Mouse (Mus musculus): ENCODE measurements around the gene Apobec1. TPM values are rescaled to one million over a fixed set of nuclear protein-coding genes. Genes with fewer than 3 reads are reported as not detected.
"Not testable (repeated sequence)": the region's sequence is repeated elsewhere in the genome, so short reads cannot be mapped to it uniquely, and the experiment has no call there.

Gene Apobec1
- polyA plus RNA-seq (2015; fragmentation: Nextera tagmentation; extraction: Ambion mirVana) = 4.4 and 4.9 TPM in 2 replicates

DNA sequence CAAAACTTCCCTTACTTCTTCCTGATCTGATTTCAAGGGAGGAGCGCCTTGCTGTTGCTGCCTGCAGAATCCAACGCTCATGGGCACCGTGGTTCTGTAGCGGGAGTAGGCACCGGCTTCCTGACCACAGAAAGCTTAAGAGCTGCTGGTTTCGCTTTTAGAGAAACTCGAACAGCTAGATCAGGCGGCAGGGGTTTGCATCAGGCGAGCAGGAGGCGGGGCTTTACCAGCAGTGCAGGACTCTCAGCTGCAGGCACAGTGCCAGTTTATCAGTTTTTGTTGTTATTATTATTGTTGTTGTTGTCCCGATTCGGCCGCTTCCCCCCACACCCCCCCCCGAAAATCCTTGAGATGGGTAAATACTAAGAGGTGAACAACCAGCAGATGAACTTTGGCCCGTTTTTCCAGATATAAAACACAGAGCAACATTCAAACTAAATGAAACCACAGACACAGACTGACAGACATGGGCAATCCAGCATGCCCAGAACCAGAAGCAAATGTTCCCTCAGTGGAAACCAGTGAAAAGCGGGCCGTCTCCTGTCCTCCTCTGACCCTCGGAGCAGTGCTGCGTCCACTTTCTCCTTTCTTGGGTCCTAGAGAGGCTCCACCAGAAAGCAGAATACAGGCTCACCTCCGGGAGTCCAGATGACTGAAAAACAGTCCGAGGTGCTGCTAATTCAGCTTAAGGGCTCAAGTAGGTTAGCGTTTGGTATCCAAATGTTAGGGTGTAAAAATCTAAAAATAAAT, at the start of gene Apobec1:
TSS of gene Apobec1 (minus strand) at position 203 of the 750 bp plus-strand sequence.
- 7% methylated on average over 22 of the region's 22 CpGs for WGBS
- Histone ChIP-seq H3K9ac (replicated peaks; ENCODE audit: low read depth, low read length) (peak within 1 kb of the TSS; percentile 58), H3K27me3 (replicated peaks; ENCODE audit: control insufficient read depth, insufficient read depth, low read length) (no peaks in the 10 kb centered on the region), H3K27ac (ENCODE audit: low read length) (no peak within 1 kb of the TSS), H3K4me1 (replicated peaks; ENCODE audit: control insufficient read depth, insufficient read depth, low read length) (peaks cover 6% of the 10 kb centered on the region; the same call in 1 of the 2 replicates), H3K36me3 (ENCODE audit: control insufficient read depth, insufficient read depth) (no peaks in the 10 kb centered on the region), H3K4me2 (ENCODE audit: low read length) (peak within 1 kb of the TSS; percentile 60), H3K4me3 (replicated peaks; ENCODE audit: low read length) (peak within 1 kb of the TSS; percentile 43), H3K9me3 (ENCODE audit: control insufficient read depth, low read length) (no peaks in the 10 kb centered on the region)
- ATAC-seq = peak; percentile 77

DNA sequence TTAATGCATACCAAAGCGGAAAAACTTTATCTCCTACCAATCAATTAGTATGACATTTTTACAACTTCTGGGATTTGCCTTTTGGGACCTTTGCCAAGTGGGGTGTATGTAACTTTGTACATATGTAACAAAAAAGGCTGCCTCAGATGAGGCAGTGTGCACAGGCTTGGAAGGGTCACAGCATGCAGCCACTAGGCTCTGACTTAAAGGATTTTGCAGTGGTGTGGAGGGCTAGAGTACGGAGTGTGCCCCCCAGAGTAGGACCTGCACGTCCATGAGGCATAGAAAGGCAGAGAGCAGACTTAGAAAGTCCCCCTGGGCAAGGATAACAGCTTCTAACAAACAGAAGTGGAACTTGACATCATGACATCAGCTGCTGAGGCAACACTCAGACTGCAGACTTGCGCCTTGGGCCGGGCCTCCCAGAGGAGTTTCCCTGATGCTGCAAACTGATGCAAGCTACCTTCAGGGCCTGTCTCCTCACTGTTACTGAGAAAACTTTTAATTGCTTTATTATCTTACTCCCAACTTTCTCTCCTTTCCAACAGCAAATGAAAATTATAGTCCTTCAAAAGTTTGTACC, 48.2 kb upstream of the Apobec1 start:
- ATAC-seq = no peak
- Histone ChIP-seq H3K9ac (replicated peaks; ENCODE audit: low read depth, low read length) (no peak overlapping the region), H3K4me1 (replicated peaks; ENCODE audit: control insufficient read depth, insufficient read depth, low read length) (no peaks in the 10 kb centered on the region), H3K9me3 (ENCODE audit: control insufficient read depth, low read length) (no peaks in the 10 kb centered on the region), H3K27ac (ENCODE audit: low read length) (no peak overlapping the region), H3K27me3 (replicated peaks; ENCODE audit: control insufficient read depth, insufficient read depth, low read length) (no peaks in the 10 kb centered on the region), H3K36me3 (ENCODE audit: control insufficient read depth, insufficient read depth) (no peaks in the 10 kb centered on the region), H3K4me3 (replicated peaks; ENCODE audit: low read length) (no peak overlapping the region), H3K4me2 (ENCODE audit: low read length) (no peak overlapping the region)
- 74% methylated on average over 5 of the region's 5 CpGs for WGBS

DNA sequence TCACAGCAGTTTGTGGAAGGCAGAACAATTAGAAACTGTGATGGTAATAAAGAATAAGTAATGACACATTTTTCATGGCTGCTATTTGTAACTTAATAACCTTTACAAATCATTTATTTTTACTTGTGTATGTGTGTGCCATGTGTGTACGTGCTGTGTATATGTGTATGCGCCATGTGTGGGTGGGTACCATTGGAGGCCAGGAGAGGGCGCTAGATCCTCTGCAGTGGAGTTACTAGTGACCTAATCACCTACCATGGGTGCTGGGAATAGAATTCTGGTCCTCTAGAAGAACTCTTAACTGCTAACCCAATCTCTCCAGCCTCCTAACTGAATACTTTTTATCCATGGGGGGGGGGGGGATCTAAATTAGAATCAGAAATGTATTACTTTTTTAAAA, 47.7 kb upstream of the Apobec1 start:
- Histone ChIP-seq H3K4me2 (ENCODE audit: low read length) (no peak overlapping the region), H3K27ac (ENCODE audit: low read length) (no peak overlapping the region), H3K9ac (replicated peaks; ENCODE audit: low read depth, low read length) (no peak overlapping the region), H3K4me1 (replicated peaks; ENCODE audit: control insufficient read depth, insufficient read depth, low read length) (no peaks in the 10 kb centered on the region), H3K9me3 (ENCODE audit: control insufficient read depth, low read length) (no peaks in the 10 kb centered on the region), H3K4me3 (replicated peaks; ENCODE audit: low read length) (no peak overlapping the region), H3K36me3 (ENCODE audit: control insufficient read depth, insufficient read depth) (no peaks in the 10 kb centered on the region), H3K27me3 (replicated peaks; ENCODE audit: control insufficient read depth, insufficient read depth, low read length) (no peaks in the 10 kb centered on the region)
- no peak for ATAC-seq
- 88% methylated on average over 3 of the region's 3 CpGs for WGBS

- not testable (repeated sequence) for H3K36me3 ChIP-seq (ENCODE audit: control insufficient read depth, insufficient read depth); H3K27me3 ChIP-seq (replicated peaks; ENCODE audit: control insufficient read depth, insufficient read depth, low read length); H3K9ac ChIP-seq (replicated peaks; ENCODE audit: low read depth, low read length); H3K4me1 ChIP-seq (replicated peaks; ENCODE audit: control insufficient read depth, insufficient read depth, low read length); H3K4me2 ChIP-seq (ENCODE audit: low read length); H3K27ac ChIP-seq (ENCODE audit: low read length); H3K9me3 ChIP-seq (ENCODE audit: control insufficient read depth, low read length); H3K4me3 ChIP-seq (replicated peaks; ENCODE audit: low read length); ATAC-seq
- WGBS = 94% methylated on average over 20 of the region's 21 CpGs
Measured at GRCm38 (mm10) chr6:122644196-122644595, 42.0 kb upstream of the Apobec1 start.

- not testable (repeated sequence) for H3K36me3 ChIP-seq (ENCODE audit: control insufficient read depth, insufficient read depth); H3K4me1 ChIP-seq (replicated peaks; ENCODE audit: control insufficient read depth, insufficient read depth, low read length); H3K27ac ChIP-seq (ENCODE audit: low read length); H3K27me3 ChIP-seq (replicated peaks; ENCODE audit: control insufficient read depth, insufficient read depth, low read length); ATAC-seq; H3K4me2 ChIP-seq (ENCODE audit: low read length); H3K9me3 ChIP-seq (ENCODE audit: control insufficient read depth, low read length); H3K4me3 ChIP-seq (replicated peaks; ENCODE audit: low read length); H3K9ac ChIP-seq (replicated peaks; ENCODE audit: low read depth, low read length)
- 92% methylated on average over 4 of the region's 4 CpGs for WGBS
Measured at GRCm38 (mm10) chr6:122637566-122637965, 35.3 kb upstream of the Apobec1 start.

GRCm38 (mm10) chr6:122636666-122637065, 34.4 kb upstream of the Apobec1 start:
- H3K4me3 ChIP-seq (replicated peaks; ENCODE audit: low read length) = no peak overlapping the region
- no peak overlapping the region for H3K27ac ChIP-seq (ENCODE audit: low read length)
- no peak overlapping the region for H3K9ac ChIP-seq (replicated peaks; ENCODE audit: low read depth, low read length)
- no peaks in the 10 kb centered on the region for H3K36me3 ChIP-seq (ENCODE audit: control insufficient read depth, insufficient read depth)
- H3K4me1 ChIP-seq (replicated peaks; ENCODE audit: control insufficient read depth, insufficient read depth, low read length) = no peaks in the 10 kb centered on the region
- no peaks in the 10 kb centered on the region for H3K27me3 ChIP-seq (replicated peaks; ENCODE audit: control insufficient read depth, insufficient read depth, low read length)
- 86% methylated on average over 3 of the region's 3 CpGs for WGBS
- no peaks in the 10 kb centered on the region for H3K9me3 ChIP-seq (ENCODE audit: control insufficient read depth, low read length)
- ATAC-seq = no peak
- H3K4me2 ChIP-seq (ENCODE audit: low read length) = no peak overlapping the region

- H3K9me3 ChIP-seq (ENCODE audit: control insufficient read depth, low read length) = no peaks in the 10 kb centered on the region
- no peaks in the 10 kb centered on the region for H3K4me1 ChIP-seq (replicated peaks; ENCODE audit: control insufficient read depth, insufficient read depth, low read length)
- H3K9ac ChIP-seq (replicated peaks; ENCODE audit: low read depth, low read length) = no peak overlapping the region
- no peaks in the 10 kb centered on the region for H3K27me3 ChIP-seq (replicated peaks; ENCODE audit: control insufficient read depth, insufficient read depth, low read length)
- no peak overlapping the region for H3K27ac ChIP-seq (ENCODE audit: low read length)
- no peak overlapping the region for H3K4me2 ChIP-seq (ENCODE audit: low read length)
- no peak for ATAC-seq
- H3K36me3 ChIP-seq (ENCODE audit: control insufficient read depth, insufficient read depth) = no peaks in the 10 kb centered on the region
- H3K4me3 ChIP-seq (replicated peaks; ENCODE audit: low read length) = no peak overlapping the region
- 90% methylated on average over 7 of the region's 7 CpGs for WGBS
Measured at GRCm38 (mm10) chr6:122635315-122635714, 33.1 kb upstream of the Apobec1 start.

DNA sequence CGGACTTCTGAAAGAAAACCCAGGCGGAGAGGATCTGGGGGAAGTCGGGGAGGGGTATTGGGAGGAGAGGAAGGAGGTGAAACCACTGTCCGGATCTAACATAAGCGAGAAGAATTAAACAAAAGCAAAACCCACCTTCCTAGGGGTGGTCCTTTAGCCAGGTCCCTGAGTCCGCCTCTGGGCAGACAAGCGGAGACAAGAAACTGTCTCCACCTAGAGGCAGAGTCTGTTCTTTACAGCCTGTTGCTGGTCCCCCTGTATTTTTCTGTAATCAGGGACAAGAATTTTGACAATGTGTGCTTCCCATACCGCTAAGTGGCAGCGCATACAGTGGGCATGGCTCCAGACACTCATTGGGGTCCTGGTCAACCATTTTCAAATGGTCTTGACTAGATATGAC, 31.2 kb upstream of the Apobec1 start:
- Histone ChIP-seq H3K9me3 (ENCODE audit: control insufficient read depth, low read length) (no peaks in the 10 kb centered on the region), H3K27ac (ENCODE audit: low read length) (no peak overlapping the region), H3K4me2 (ENCODE audit: low read length) (no peak overlapping the region), H3K9ac (replicated peaks; ENCODE audit: low read depth, low read length) (no peak overlapping the region), H3K27me3 (replicated peaks; ENCODE audit: control insufficient read depth, insufficient read depth, low read length) (no peaks in the 10 kb centered on the region), H3K4me3 (replicated peaks; ENCODE audit: low read length) (no peak overlapping the region), H3K4me1 (replicated peaks; ENCODE audit: control insufficient read depth, insufficient read depth, low read length) (no peaks in the 10 kb centered on the region), H3K36me3 (ENCODE audit: control insufficient read depth, insufficient read depth) (no peaks in the 10 kb centered on the region)
- 59% methylated on average over 9 of the region's 9 CpGs for WGBS
- ATAC-seq = no peak

DNA sequence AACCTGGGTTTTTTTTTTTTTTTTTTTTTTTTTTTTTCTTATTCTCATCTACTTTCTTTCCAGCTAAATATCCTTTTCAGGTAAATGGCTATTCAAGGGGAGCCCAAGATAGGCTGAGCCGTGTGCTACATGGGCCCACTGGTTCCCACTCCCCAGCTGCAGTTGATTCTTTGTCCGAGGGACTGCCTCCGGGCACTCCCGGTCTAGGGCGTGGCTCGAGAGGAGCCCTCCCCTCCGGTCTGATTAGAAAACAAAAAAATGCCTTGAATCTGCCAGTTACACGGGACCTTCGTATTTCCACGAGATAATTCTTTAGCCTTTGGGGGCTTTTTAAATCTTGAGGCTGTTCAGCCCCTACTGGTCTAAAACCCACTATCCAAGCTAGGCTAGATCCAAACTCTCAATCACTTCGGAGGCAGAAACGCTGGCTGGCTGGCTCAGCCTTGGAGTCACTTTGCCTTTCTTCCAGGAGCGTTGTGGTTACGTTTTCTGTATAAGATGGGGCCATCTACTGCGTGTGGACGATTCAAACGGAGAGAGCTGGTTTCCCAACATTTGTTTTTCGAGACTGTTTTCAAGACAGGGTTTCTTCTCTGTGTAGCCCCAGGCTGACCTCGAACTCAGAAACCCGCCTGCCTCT, 25.3 kb upstream of the Apobec1 start:
- H3K36me3 ChIP-seq (ENCODE audit: control insufficient read depth, insufficient read depth) = no peaks in the 10 kb centered on the region
- H3K4me3 ChIP-seq (replicated peaks; ENCODE audit: low read length) = 0 out of 2 replicates have a peak overlapping the region, but pooled peaks have one; percentile 6
- H3K27ac ChIP-seq (ENCODE audit: low read length) = no peak overlapping the region
- H3K4me1 ChIP-seq (replicated peaks; ENCODE audit: control insufficient read depth, insufficient read depth, low read length) = no peaks in the 10 kb centered on the region
- H3K9ac ChIP-seq (replicated peaks; ENCODE audit: low read depth, low read length) = no peak overlapping the region
- WGBS = 55% methylated on average over 20 of the region's 20 CpGs
- no peaks in the 10 kb centered on the region for H3K27me3 ChIP-seq (replicated peaks; ENCODE audit: control insufficient read depth, insufficient read depth, low read length)
- H3K9me3 ChIP-seq (ENCODE audit: control insufficient read depth, low read length) = no peaks in the 10 kb centered on the region
- ATAC-seq = no peak
- H3K4me2 ChIP-seq (ENCODE audit: low read length) = no peak overlapping the region
